ENCODE assay signal across 23 mouse cellular contexts in the genomic region with DNA sequence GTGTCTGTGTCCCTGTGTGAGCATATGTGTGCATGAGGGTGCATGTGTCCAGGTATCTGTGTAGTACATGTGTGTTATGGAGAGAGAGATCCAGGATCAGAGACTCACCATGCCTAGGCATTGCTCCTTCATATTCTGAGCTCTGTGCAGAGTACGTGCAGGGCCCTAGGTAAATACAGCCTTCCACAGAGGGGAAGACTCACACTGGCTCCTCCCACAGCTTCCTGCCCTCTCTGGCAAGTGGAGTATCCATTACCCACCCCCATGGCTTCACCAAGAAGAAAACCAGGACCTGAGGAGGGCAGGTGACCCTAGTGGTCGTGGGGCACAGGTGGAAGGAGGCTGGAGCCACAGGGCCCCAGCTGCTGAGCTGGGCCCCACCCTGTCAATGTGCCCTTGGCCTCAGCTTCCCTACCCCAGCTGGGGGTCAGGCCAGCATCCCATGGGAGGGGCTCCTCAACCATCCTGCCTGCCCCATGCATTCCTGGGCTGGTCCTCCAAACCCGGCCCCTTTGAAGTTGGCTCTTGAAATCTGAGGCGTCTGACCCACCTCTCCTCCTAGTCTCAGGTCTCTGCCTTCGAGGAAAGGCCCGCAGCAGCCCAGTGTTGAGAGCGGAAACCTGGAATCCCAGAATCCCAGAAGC. TPM values are rescaled to one million over a fixed set of nuclear protein-coding genes. Genes with fewer than 3 reads are reported as not detected.
"Had no signal": no experiment of that assay in that cellular context is flagged by ENCODE, and none has a peak within 500 bp of the region (broad histone marks: within the 10 kb centered on the region; RNA-seq: fewer than 3 reads in every experiment).

No protein-coding gene starts in this region.

- ATAC-seq: liver, postnatal 0 days; lung, postnatal 0 days; midbrain, embryonic 15.5 days had no signal

- H3K9me3 ChIP-seq: limb, embryonic 12.5 days; limb, embryonic 15.5 days; midbrain, embryonic 12.5 days; midbrain, embryonic 15.5 days; neural tube, embryonic 12.5 days; neural tube, embryonic 15.5 days had no signal

- H3K4me2 ChIP-seq: limb, embryonic 12.5 days; limb, embryonic 15.5 days; liver, embryonic 11.5 days; midbrain, embryonic 12.5 days; midbrain, embryonic 15.5 days; neural tube, embryonic 12.5 days; neural tube, embryonic 15.5 days had no signal

- H3K36me3 ChIP-seq: limb, embryonic 12.5 days; limb, embryonic 15.5 days; midbrain, embryonic 12.5 days; midbrain, embryonic 15.5 days; neural tube, embryonic 12.5 days; neural tube, embryonic 15.5 days had no signal

- H3K9ac ChIP-seq: limb, embryonic 12.5 days; limb, embryonic 15.5 days; liver, embryonic 14.5 days; liver, postnatal 0 days; midbrain, embryonic 12.5 days; midbrain, embryonic 15.5 days; neural tube, embryonic 12.5 days; neural tube, embryonic 15.5 days had no signal

- H3K4me3 ChIP-seq: layer of hippocampus, adult 2 months; left cerebral cortex, adult 2 months; limb, embryonic 12.5 days; limb, embryonic 15.5 days; midbrain, embryonic 12.5 days; midbrain, embryonic 15.5 days; neural tube, embryonic 12.5 days; neural tube, embryonic 15.5 days had no signal

- DNase-seq: kidney, adult 11 months; kidney, adult 8-10 months; kidney, postnatal 14 days; layer of hippocampus, adult 9-11 months; layer of hippocampus, postnatal 36 days; liver, postnatal 0 days; right cerebral cortex, adult 18-20 months; right cerebral cortex, postnatal 14 days; right cerebral cortex, postnatal 4 days; thymus, postnatal 36 days had no signal

- H3K27ac ChIP-seq: layer of hippocampus, adult 2 months; left cerebral cortex, adult 2 months; limb, embryonic 12.5 days; limb, embryonic 15.5 days; liver, embryonic 14.5 days; macrophage; midbrain, embryonic 12.5 days; midbrain, embryonic 15.5 days; neural tube, embryonic 12.5 days; neural tube, embryonic 15.5 days had no signal

RNA-seq across cellular contexts. Expression of a gene that starts 54.5 kb away (rescaled TPM):
- total RNA-seq: layer of hippocampus, adult 2 months; megakaryocyte, adult 5-6 weeks had no signal
- polyA plus RNA-seq: macrophage had no signal
